Mouse (Mus musculus): ENCODE measurements around the gene Eri3.

GRCm38 (mm10) chr4:117672042-117672441 is 121.9 kb downstream of the Eri3 start:
- TF ChIP-seq MYOG (IDR thresholded peaks at IDR 0.05; ENCODE audit: control insufficient read depth, extremely low read depth, insufficient read length) (no peak), CTCF (IDR thresholded peaks at IDR 0.05; ENCODE audit: control insufficient read depth, insufficient read depth, insufficient read length) (no peak)

All from C2C12 (cell line).